Mouse (Mus musculus) embryonic facial prominence, embryonic 12.5 days (tissue): ENCODE measurements around the gene Apba1. TPM values are rescaled to one million over a fixed set of nuclear protein-coding genes. Genes with fewer than 3 reads are reported as not detected.

ENCODE experiments used
- ATAC-seq: fragments of 200-750 bp; cut with Nextera tagmentation; 2 replicates; pipeline ENCODE4 v1.8.0; 2017; ENCODE audit not compliant: insufficient number of reproducible peaks, insufficient read depth, low FRiP score, low TSS enrichment
- H3K27ac ChIP-seq: fragments of 300-500 bp; sonication (generic); 2 replicates; pipeline ENCODE4 v1.5.1; 2016; ENCODE audit warnings: mild to moderate bottlenecking
- H3K27me3 ChIP-seq: fragments of 300-500 bp; sonication (generic); 2 replicates; pipeline ENCODE4 v1.6.1; 2016; ENCODE audit warnings: mild to moderate bottlenecking, moderate library complexity
- H3K36me3 ChIP-seq: fragments of 300-500 bp; sonication (generic); 2 replicates; pipeline ENCODE4 v1.6.1; 2016; ENCODE audit warnings: mild to moderate bottlenecking
- H3K4me1 ChIP-seq: fragments of 300-500 bp; sonication (generic); 2 replicates; pipeline ENCODE4 v1.6.1; 2016
- H3K4me2 ChIP-seq: fragments of 300-500 bp; sonication (generic); replicated peaks from 2 replicates; pipeline ENCODE4 v1.6.1; 2016; ENCODE audit warnings: mild to moderate bottlenecking, moderate library complexity
- H3K4me3 ChIP-seq: fragments of 300-500 bp; sonication (generic); 2 replicates; pipeline ENCODE4 v1.5.1; 2016; ENCODE audit warnings: mild to moderate bottlenecking
- H3K9ac ChIP-seq: fragments of 300-500 bp; sonication (generic); 2 replicates; pipeline ENCODE4 v1.6.1; 2016; ENCODE audit warnings: mild to moderate bottlenecking, moderate library complexity
- H3K9me3 ChIP-seq: fragments of 300-500 bp; sonication (generic); 2 replicates; pipeline ENCODE4 v1.6.1; 2016; ENCODE audit warnings: mild to moderate bottlenecking, moderate library complexity
- WGBS: fragments of 180-500 bp; shearing (Covaris S2); methylation state at CpG from one replicate; pipeline ENCODE4 v1.1.7; 2016; 5-methylcytosine and 5-hydroxymethylcytosine counted together
- polyA plus RNA-seq: library from polyadenylated mRNA; unstranded; fragments of >200 nt; fragmentation: Nextera tagmentation; extraction: Ambion mirVana; gene quantifications from 2 replicates; pipeline ENCODE4 v1.2.1, GENCODE M21; 2016

Apba1 gene
- polyA plus RNA-seq, 1 experiment from 2014 or later, result 0.96 TPM

GRCm38 (mm10) chr19:23966376-23966775 is 207.7 kb downstream of the Apba1 start:
- Histone ChIP-seq H3K4me1 (no peaks in the 10 kb centered on the region), H3K27me3 (no peaks in the 10 kb centered on the region), H3K9ac (no peak overlapping the region), H3K27ac (no peak overlapping the region), H3K4me3 (no peak overlapping the region), H3K4me2 (no peak overlapping the region), H3K9me3 (no peaks in the 10 kb centered on the region), H3K36me3 (no peaks in the 10 kb centered on the region)
- no peak for ATAC-seq
- WGBS, result 90% methylated on average over 9 of the region's 9 CpGs

- no peak overlapping the region for H3K4me3 ChIP-seq
- ATAC-seq, result no peak
- 50% methylated on average over 2 of the region's 2 CpGs for WGBS
Measured at GRCm38 (mm10) chr19:23967156-23967555, 208.5 kb downstream of the Apba1 start.

GRCm38 (mm10) chr19:23968125-23968861 is 209.6 kb downstream of the Apba1 start:
- 44% methylated on average over 5 of the region's 5 CpGs for WGBS
- Histone ChIP-seq H3K36me3 (no peaks in the 10 kb centered on the region), H3K27ac (no peak overlapping the region), H3K4me2 (no peak overlapping the region), H3K4me1 (0 out of 2 replicates have a peak, but pooled peaks cover 5% of the 10 kb centered on the region), H3K27me3 (no peaks in the 10 kb centered on the region), H3K9ac (no peak overlapping the region), H3K9me3 (no peaks in the 10 kb centered on the region), H3K4me3 (no peak overlapping the region)
- ATAC-seq, result no peak

More at GRCm38 (mm10) chr19:23967156-23967555, 208.5 kb downstream of the Apba1 start:
- Histone ChIP-seq H3K4me1 (no peaks in the 10 kb centered on the region), H3K27me3 (no peaks in the 10 kb centered on the region), H3K36me3 (no peaks in the 10 kb centered on the region), H3K9ac (no peak overlapping the region), H3K27ac (no peak overlapping the region), H3K9me3 (no peaks in the 10 kb centered on the region), H3K4me2 (no peak overlapping the region)

GRCm38 (mm10) chr19:23968862-23969225 is 210.2 kb downstream of the Apba1 start:
- Histone ChIP-seq H3K27me3 (no peaks in the 10 kb centered on the region), H3K9ac (no peak overlapping the region), H3K36me3 (no peaks in the 10 kb centered on the region), H3K4me1 (0 out of 2 replicates have a peak, but pooled peaks cover 5% of the 10 kb centered on the region), H3K4me2 (no peak overlapping the region), H3K4me3 (no peak overlapping the region), H3K9me3 (no peaks in the 10 kb centered on the region), H3K27ac (no peak overlapping the region)
- ATAC-seq, result no peak
- WGBS, result 87% methylated on average over 2 of the region's 2 CpGs

- Histone ChIP-seq H3K4me1 (0 out of 2 replicates have a peak, but pooled peaks cover 5% of the 10 kb centered on the region), H3K36me3 (no peaks in the 10 kb centered on the region), H3K4me2 (no peak overlapping the region), H3K4me3 (no peak overlapping the region), H3K27me3 (no peaks in the 10 kb centered on the region), H3K27ac (no peak overlapping the region), H3K9ac (no peak overlapping the region), H3K9me3 (no peaks in the 10 kb centered on the region)
- ATAC-seq, result no peak
- WGBS, result 95% methylated on average over 3 of the region's 3 CpGs
Measured at GRCm38 (mm10) chr19:23970374-23970773, 211.7 kb downstream of the Apba1 start.

- no peak overlapping the region for H3K9ac ChIP-seq
- H3K27me3 ChIP-seq, result no peaks in the 10 kb centered on the region
- no peaks in the 10 kb centered on the region for H3K9me3 ChIP-seq
- H3K36me3 ChIP-seq, result no peaks in the 10 kb centered on the region
- no peak overlapping the region for H3K4me3 ChIP-seq
- no peak overlapping the region for H3K4me2 ChIP-seq
- H3K27ac ChIP-seq, result no peak overlapping the region
- peak; percentile 14; the same call in 1 of the 2 replicates for ATAC-seq
- 0 out of 2 replicates have a peak, but pooled peaks cover 5% of the 10 kb centered on the region for H3K4me1 ChIP-seq
- 94% methylated on average over 7 of the region's 7 CpGs for WGBS
Measured at GRCm38 (mm10) chr19:23971391-23971790, 212.7 kb downstream of the Apba1 start.

GRCm38 (mm10) chr19:23972881-23973649 is 214.4 kb downstream of the Apba1 start:
- no peaks in the 10 kb centered on the region for H3K36me3 ChIP-seq
- 0 out of 2 replicates have a peak, but pooled peaks cover 5% of the 10 kb centered on the region for H3K4me1 ChIP-seq
- 62% methylated on average over 16 of the region's 16 CpGs for WGBS
- H3K4me2 ChIP-seq, result no peak overlapping the region
- H3K9ac ChIP-seq, result no peak overlapping the region
- ATAC-seq, result 0 out of 2 replicates have a peak, but pooled peaks have one; percentile 35
- no peak overlapping the region for H3K27ac ChIP-seq
- no peak overlapping the region for H3K4me3 ChIP-seq
- no peaks in the 10 kb centered on the region for H3K9me3 ChIP-seq
- no peaks in the 10 kb centered on the region for H3K27me3 ChIP-seq

GRCm38 (mm10) chr19:23977901-23978443 is 219.3 kb downstream of the Apba1 start:
- Histone ChIP-seq H3K27ac (no peak overlapping the region), H3K4me1 (0 out of 2 replicates have a peak, but pooled peaks cover 5% of the 10 kb centered on the region), H3K27me3 (no peaks in the 10 kb centered on the region), H3K9ac (no peak overlapping the region), H3K9me3 (no peaks in the 10 kb centered on the region), H3K36me3 (no peaks in the 10 kb centered on the region), H3K4me3 (no peak overlapping the region), H3K4me2 (no peak overlapping the region)
- WGBS, result 56% methylated on average over 6 of the region's 6 CpGs
- no peak for ATAC-seq

- no peak overlapping the region for H3K9ac ChIP-seq
- no peak overlapping the region for H3K4me3 ChIP-seq
- H3K4me1 ChIP-seq, result 0 out of 2 replicates have a peak, but pooled peaks cover 4% of the 10 kb centered on the region
- no peak overlapping the region for H3K27ac ChIP-seq
- no peaks in the 10 kb centered on the region for H3K27me3 ChIP-seq
- 73% methylated on average over 3 of the region's 3 CpGs for WGBS
- no peak overlapping the region for H3K4me2 ChIP-seq
- H3K36me3 ChIP-seq, result no peaks in the 10 kb centered on the region
- no peak for ATAC-seq
- no peaks in the 10 kb centered on the region for H3K9me3 ChIP-seq
Measured at GRCm38 (mm10) chr19:23980598-23980997, 221.9 kb downstream of the Apba1 start.

- Histone ChIP-seq H3K4me3 (no peak overlapping the region), H3K9ac (no peak overlapping the region), H3K27ac (no peak overlapping the region), H3K27me3 (no peaks in the 10 kb centered on the region), H3K4me1 (no peaks in the 10 kb centered on the region), H3K4me2 (no peak overlapping the region), H3K36me3 (no peaks in the 10 kb centered on the region), H3K9me3 (no peaks in the 10 kb centered on the region)
- WGBS, result 75% methylated on average over 6 of the region's 6 CpGs
- ATAC-seq, result no peak
Measured at GRCm38 (mm10) chr19:23984186-23984585, 225.5 kb downstream of the Apba1 start.

- H3K4me1 ChIP-seq, result no peaks in the 10 kb centered on the region
- no peak overlapping the region for H3K27ac ChIP-seq
- no peak overlapping the region for H3K9ac ChIP-seq
- WGBS, result 64% methylated on average over 2 of the region's 2 CpGs
- H3K4me2 ChIP-seq, result no peak overlapping the region
- no peak for ATAC-seq
- no peaks in the 10 kb centered on the region for H3K9me3 ChIP-seq
- no peaks in the 10 kb centered on the region for H3K27me3 ChIP-seq
- H3K36me3 ChIP-seq, result no peaks in the 10 kb centered on the region
- no peak overlapping the region for H3K4me3 ChIP-seq
Measured at GRCm38 (mm10) chr19:23987291-23987690, 228.6 kb downstream of the Apba1 start.
